Mouse (Mus musculus) lung, embryonic 14.5 days (tissue): ENCODE results near the gene Itgb3bp. TPM values are rescaled to one million over a fixed set of nuclear protein-coding genes. Genes with fewer than 3 reads are reported as not detected.

Experiments
- ATAC-seq: fragments of 200-750 bp; cut with Nextera tagmentation; 2 replicates; pipeline ENCODE4 v1.8.0; 2017; ENCODE audit warnings: mild to moderate bottlenecking, moderate TSS enrichment, moderate library complexity; ENCODE audit not compliant: insufficient read depth
- DNase-seq: peaks from one replicate; pipeline ENCODE4 v3.0.0-alpha.2; 2015
- H3K27ac ChIP-seq: fragments of 300-500 bp; sonication (generic); 2 replicates; pipeline ENCODE4 v1.5.1; 2014; ENCODE audit warnings: low read depth, mild to moderate bottlenecking, moderate library complexity
- H3K27me3 ChIP-seq: fragments of 300-500 bp; sonication (generic); 2 replicates; pipeline ENCODE4 v1.6.1; 2014; ENCODE audit warnings: low read length, control low read depth; ENCODE audit not compliant: insufficient read depth
- H3K36me3 ChIP-seq: fragments of 300-500 bp; sonication (generic); 2 replicates; pipeline ENCODE4 v1.6.1; 2014; ENCODE audit warnings: control low read depth; ENCODE audit not compliant: insufficient read depth
- H3K4me1 ChIP-seq: fragments of 300-500 bp; sonication (generic); 2 replicates; pipeline ENCODE4 v1.6.1; 2014; ENCODE audit warnings: antibody characterized with exemption, control low read depth; ENCODE audit not compliant: insufficient read depth
- H3K4me2 ChIP-seq: fragments of 300-500 bp; sonication (generic); 2 replicates; pipeline ENCODE4 v1.6.1; 2014; ENCODE audit warnings: mild to moderate bottlenecking
- H3K4me3 ChIP-seq: fragments of 300-500 bp; sonication (generic); 2 replicates; pipeline ENCODE4 v1.5.1; 2014; ENCODE audit warnings: low read depth, low read length
- H3K9ac ChIP-seq: fragments of 300-500 bp; sonication (generic); 2 replicates; pipeline ENCODE4 v1.6.1; 2014
- H3K9me3 ChIP-seq: fragments of 300-500 bp; sonication (generic); 2 replicates; pipeline ENCODE4 v1.6.1; 2016; ENCODE audit warnings: low read depth, low read length, control low read depth
- CTCF ChIP-seq: IDR thresholded peaks from 2 replicates; pipeline ENCODE4 v1.5.1; 2016; ENCODE audit warnings: antibody characterized with exemption, low read depth
- WGBS: fragments of 180-500 bp; shearing (Covaris S2); extraction: QIAGEN DNeasy Blood & Tissue Kit; methylation state at CpG from one replicate; pipeline ENCODE4 v1.1.7; 2014; 5-methylcytosine and 5-hydroxymethylcytosine counted together
- polyA plus RNA-seq: library from polyadenylated mRNA; unstranded; fragments of >200 nt; fragmentation: Nextera tagmentation; extraction: Ambion mirVana; gene quantifications from 2 replicates; pipeline ENCODE4 v1.2.1, GENCODE M21; 2014

Itgb3bp gene
- polyA plus RNA-seq, 1 experiment from 2014 or later = 39.0 TPM

DNA sequence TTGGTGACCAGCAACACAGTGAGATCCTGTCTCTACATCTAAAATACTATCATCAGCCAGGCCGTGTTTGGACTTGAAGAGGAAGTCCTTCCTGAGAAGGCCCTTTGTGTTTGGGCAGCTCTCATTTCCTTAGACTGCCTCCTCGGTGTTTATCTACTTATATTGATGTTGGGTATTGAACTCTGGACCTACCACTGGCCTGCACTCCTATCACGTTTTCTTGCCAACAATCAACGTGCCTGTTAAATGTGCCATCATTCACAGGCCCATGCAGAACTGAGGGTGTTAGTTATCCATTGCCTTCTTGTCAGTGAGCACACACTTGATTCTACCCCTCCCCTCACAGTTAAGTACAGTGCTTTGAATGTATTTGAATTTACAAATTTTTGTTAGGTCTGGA lies 211.7 kb downstream of the Itgb3bp start:
- Histone ChIP-seq H3K4me1 (no peaks in the 10 kb centered on the region; the same call in 1 of the 2 replicates), H3K9ac (no peak overlapping the region), H3K4me3 (no peak overlapping the region), H3K9me3 (no peaks in the 10 kb centered on the region), H3K27ac (no peak overlapping the region), H3K27me3 (no peaks in the 10 kb centered on the region), H3K36me3 (0 out of 2 replicates have a peak, but pooled peaks cover 17% of the 10 kb centered on the region), H3K4me2 (no peak overlapping the region)
- TF ChIP-seq CTCF = no peak
- peak; percentile 25 for DNase-seq
- ATAC-seq = no peak
- WGBS = 63% methylated on average over 4 of the region's 4 CpGs

GRCm38 (mm10) chr4:99715783-99716416 lies 213.7 kb downstream of the Itgb3bp start:
- Histone ChIP-seq H3K27ac (peak overlapping the region; percentile 52), H3K4me2 (peak overlapping the region; percentile 65), H3K4me3 (peak overlapping the region; percentile 57), H3K4me1 (no peaks in the 10 kb centered on the region; the same call in 1 of the 2 replicates), H3K9me3 (no peaks in the 10 kb centered on the region), H3K36me3 (0 out of 2 replicates have a peak, but pooled peaks cover 7% of the 10 kb centered on the region), H3K27me3 (no peaks in the 10 kb centered on the region), H3K9ac (peak overlapping the region; percentile 75)
- TF ChIP-seq CTCF = no peak
- peak; percentile 3 for DNase-seq
- 24% methylated on average over 25 of the region's 25 CpGs for WGBS
- ATAC-seq = peak; percentile 73

Other genes starting within 250 kb of the Itgb3bp start
- 23.0 and 24.1 TPM in 2 replicates for gene Alg6, start 214.1 kb downstream of the Itgb3bp start, polyA plus RNA-seq
- gene Efcab7, start 100.6 kb downstream of the Itgb3bp start, polyA plus RNA-seq = 25.6 and 27.3 TPM in 2 replicates
- gene Pgm1, start 399 bp downstream of the Itgb3bp start, polyA plus RNA-seq = 52.9 and 60.4 TPM in 2 replicates
- 23.4 and 23.8 TPM in 2 replicates for gene Ror1, start 166.0 kb upstream of the Itgb3bp start, polyA plus RNA-seq